Mouse (Mus musculus) urinary bladder, postnatal 14 days (tissue): ENCODE data around the gene Ncoa1.

Experiments used
- DNase-seq: peaks from one replicate; pipeline ENCODE4 v3.0.0; 2021; ENCODE audit warnings: low spot score

The Ncoa1 gene

GRCm38 (mm10) chr12:4476832-4477671, at the start of gene Ncoa1:
Ncoa1 (minus strand) TSS chr12:4477182.
- peak; percentile 71 for DNase-seq

- DNase-seq, result no peak
Measured at GRCm38 (mm10) chr12:4524546-4524945, 47.6 kb upstream of the Ncoa1 start.

GRCm38 (mm10) chr12:4523688-4524298, 46.8 kb upstream of the Ncoa1 start:
- no peak for DNase-seq

GRCm38 (mm10) chr12:4523208-4523607, 46.2 kb upstream of the Ncoa1 start:
- peak; percentile 43 for DNase-seq

- DNase-seq, result no peak
Measured at GRCm38 (mm10) chr12:4518957-4519356, 42.0 kb upstream of the Ncoa1 start.

GRCm38 (mm10) chr12:4509591-4510061, 32.6 kb upstream of the Ncoa1 start:
- no peak for DNase-seq

- no peak for DNase-seq
Measured at GRCm38 (mm10) chr12:4508182-4508581, 31.2 kb upstream of the Ncoa1 start.

- no peak for DNase-seq
Measured at GRCm38 (mm10) chr12:4507461-4507860, 30.5 kb upstream of the Ncoa1 start.

GRCm38 (mm10) chr12:4506810-4507430, 29.9 kb upstream of the Ncoa1 start:
- no peak for DNase-seq

GRCm38 (mm10) chr12:4505298-4505697, 28.3 kb upstream of the Ncoa1 start:
- DNase-seq, result no peak

GRCm38 (mm10) chr12:4503673-4504326, 26.8 kb upstream of the Ncoa1 start:
- no peak for DNase-seq

GRCm38 (mm10) chr12:4501916-4502315, 24.9 kb upstream of the Ncoa1 start:
- no peak for DNase-seq

GRCm38 (mm10) chr12:4500516-4500915, 23.5 kb upstream of the Ncoa1 start:
- DNase-seq, result no peak

- DNase-seq, result no peak
Measured at GRCm38 (mm10) chr12:4499651-4500175, 22.7 kb upstream of the Ncoa1 start.

- DNase-seq, result peak; percentile 64
Measured at GRCm38 (mm10) chr12:4488411-4488810, 11.4 kb upstream of the Ncoa1 start.

- no peak for DNase-seq
Measured at GRCm38 (mm10) chr12:4483386-4483785, 6.4 kb upstream of the Ncoa1 start.

- no peak for DNase-seq
Measured at GRCm38 (mm10) chr12:4481687-4482086, 4.7 kb upstream of the Ncoa1 start.

GRCm38 (mm10) chr12:4480250-4480649, 3.3 kb upstream of the Ncoa1 start:
- no peak for DNase-seq

- DNase-seq, result no peak
Measured at GRCm38 (mm10) chr12:4479171-4479881, 2.3 kb upstream of the Ncoa1 start.

GRCm38 (mm10) chr12:4477941-4478795, 1.2 kb upstream of the Ncoa1 start:
- DNase-seq, result no peak
